Mouse (Mus musculus) hindbrain, postnatal 0 days (tissue): ENCODE data around the gene Ets1. TPM values are rescaled to one million over a fixed set of nuclear protein-coding genes. Genes with fewer than 3 reads are reported as not detected.

Experiments used
- ATAC-seq: fragments of 200-750 bp; cut with Nextera tagmentation; 2 replicates; pipeline ENCODE4 v1.8.0; 2017; ENCODE audit warnings: mild to moderate bottlenecking, moderate TSS enrichment, moderate library complexity
- DNase-seq: peaks from one replicate; pipeline ENCODE4 v3.0.0-alpha.2; 2015; ENCODE audit warnings: low spot score
- H3K27ac ChIP-seq: fragments of 300-500 bp; sonication (generic); 2 replicates; pipeline ENCODE4 v1.5.1; 2014; ENCODE audit warnings: mild to moderate bottlenecking
- H3K27me3 ChIP-seq: fragments of 300-500 bp; sonication (generic); 2 replicates; pipeline ENCODE4 v1.6.1; 2014; ENCODE audit warnings: low read length, mixed read lengths; ENCODE audit not compliant: insufficient read depth
- H3K36me3 ChIP-seq: fragments of 300-500 bp; sonication (generic); 2 replicates; pipeline ENCODE4 v1.6.1; 2014; ENCODE audit warnings: low read length, mixed read lengths; ENCODE audit not compliant: insufficient read depth
- H3K4me1 ChIP-seq: fragments of 300-500 bp; sonication (generic); 2 replicates; pipeline ENCODE4 v1.6.1; 2014; ENCODE audit warnings: antibody characterized with exemption, low read length, mixed read lengths; ENCODE audit not compliant: insufficient read depth
- H3K4me2 ChIP-seq: fragments of 300-500 bp; sonication (generic); 2 replicates; pipeline ENCODE4 v1.6.1; 2014; ENCODE audit warnings: low read depth, mild to moderate bottlenecking, low read length, moderate library complexity, mixed read lengths
- H3K4me3 ChIP-seq: fragments of 300-500 bp; sonication (generic); 2 replicates; pipeline ENCODE4 v1.5.1; 2014; ENCODE audit warnings: low read length
- H3K9ac ChIP-seq: fragments of 300-500 bp; sonication (generic); replicated peaks from 2 replicates; pipeline ENCODE4 v1.6.1; 2014; ENCODE audit warnings: mild to moderate bottlenecking, low read length, moderate library complexity, mixed read lengths
- H3K9me3 ChIP-seq: fragments of 300-500 bp; sonication (generic); 2 replicates; pipeline ENCODE4 v1.6.1; 2016; ENCODE audit warnings: low read length, mixed read lengths
- CTCF ChIP-seq: IDR thresholded peaks from 2 replicates; pipeline ENCODE4 v1.5.1; 2016; ENCODE audit warnings: antibody characterized with exemption, control low read depth, low read depth
- WGBS: fragments of 180-500 bp; shearing (Covaris S2); extraction: QIAGEN DNeasy Blood & Tissue Kit; methylation state at CpG from one replicate; pipeline ENCODE4 v1.1.7; 2014; 5-methylcytosine and 5-hydroxymethylcytosine counted together
- polyA plus RNA-seq: library from polyadenylated mRNA; unstranded; fragments of >200 nt; fragmentation: Nextera tagmentation; extraction: Ambion mirVana; gene quantifications from 2 replicates; pipeline ENCODE4 v1.2.1, GENCODE M21; 2015
- total RNA-seq: library from RNA; depleted of rRNA; stranded (reverse); fragments of >200 nt; gene quantifications from 2 replicates; pipeline ENCODE4 v1.2.3, GENCODE M21; 2014

The Ets1 gene
- total and polyA plus RNA-seq, 2 experiments from 2014 or later = 9.9 to 14.0 TPM

DNA sequence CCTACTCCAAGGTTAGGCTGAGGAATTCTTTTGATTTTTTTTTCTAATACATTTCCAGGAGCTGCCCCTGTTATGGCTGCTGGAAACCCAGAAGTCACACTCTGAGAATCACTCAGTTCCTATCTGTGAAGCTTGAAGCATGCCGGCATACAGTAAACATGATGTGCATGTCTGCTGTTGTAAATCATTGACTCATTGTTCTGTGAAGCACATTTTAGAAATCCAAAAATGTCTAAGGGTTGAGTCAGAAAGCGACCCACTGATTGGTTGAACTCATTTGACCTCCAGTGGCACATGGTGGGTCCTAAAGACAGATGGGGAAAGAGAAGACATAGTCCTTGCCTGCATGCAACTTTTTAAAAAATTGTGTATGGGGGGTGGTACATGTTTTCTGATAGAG lies 33.4 kb downstream of the Ets1 start:
- H3K36me3 ChIP-seq = no peaks in the 10 kb centered on the region
- H3K4me2 ChIP-seq = no peak overlapping the region
- H3K9ac ChIP-seq = no peak overlapping the region
- H3K4me1 ChIP-seq = peaks cover 6% of the 10 kb centered on the region
- no peak overlapping the region for H3K27ac ChIP-seq
- H3K27me3 ChIP-seq = peaks cover 24% of the 10 kb centered on the region
- WGBS = 89% methylated on average over 2 of the region's 2 CpGs
- H3K9me3 ChIP-seq = no peaks in the 10 kb centered on the region
- DNase-seq = no peak
- H3K4me3 ChIP-seq = no peak overlapping the region
- TF ChIP-seq CTCF = no peak
- no peak for ATAC-seq

DNA sequence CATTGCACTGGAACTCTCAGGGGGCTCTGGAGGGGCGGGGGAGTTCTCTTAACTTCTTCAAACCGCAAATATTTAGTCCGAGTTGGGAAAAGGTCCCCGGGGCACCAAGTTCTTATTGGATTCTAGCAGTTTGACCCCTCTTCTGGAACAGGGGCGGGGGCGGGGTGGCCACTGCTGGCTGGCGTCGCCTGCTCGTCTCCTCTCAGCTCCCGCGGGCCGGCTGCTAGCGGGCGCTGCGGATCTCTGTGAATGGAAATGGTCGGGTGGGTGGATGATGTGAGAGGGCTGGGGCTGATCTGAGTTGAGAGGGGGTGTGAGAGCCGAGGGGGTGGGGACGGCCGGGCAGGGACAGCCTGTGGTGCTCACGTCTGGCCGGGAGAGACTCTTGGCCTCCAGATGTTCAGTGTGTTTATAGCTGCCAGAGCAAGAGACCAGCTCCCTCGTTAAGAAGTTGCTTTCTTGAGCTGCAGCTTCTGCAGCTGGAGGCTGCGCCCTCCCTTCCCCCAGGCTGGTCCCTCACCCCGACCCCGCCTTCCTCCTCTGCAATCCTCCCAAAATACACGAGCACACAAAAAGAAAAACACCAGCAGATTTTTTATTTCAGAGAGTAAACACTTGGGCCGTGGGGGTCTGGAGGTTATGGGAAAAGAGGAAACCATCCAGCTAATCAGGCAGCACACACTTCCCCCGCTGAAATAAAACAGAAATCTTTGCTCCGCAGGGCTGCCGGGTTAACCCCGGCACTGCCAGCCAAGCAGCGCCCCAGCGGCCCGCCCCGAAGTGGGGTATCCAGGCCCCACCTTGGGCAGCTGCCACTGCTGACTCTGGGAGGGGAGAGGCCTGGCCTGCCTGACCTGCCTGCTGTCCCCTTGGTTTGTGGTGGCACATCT lies 36.2 kb downstream of the Ets1 start:
- ATAC-seq (peak; percentile 55; the same call in 1 of the 2 replicates), DNase-seq (peak; percentile 41)
- 1% methylated on average over 35 of the region's 35 CpGs for WGBS
- H3K4me3 ChIP-seq = peak overlapping the region; percentile 30
- H3K36me3 ChIP-seq = no peaks in the 10 kb centered on the region
- H3K9ac ChIP-seq = 0 out of 2 replicates have a peak overlapping the region, but pooled peaks have one; percentile 24
- H3K27me3 ChIP-seq = peaks cover 36% of the 10 kb centered on the region
- peak overlapping the region; percentile 59 for H3K4me2 ChIP-seq
- no peak for TF ChIP-seq CTCF
- no peaks in the 10 kb centered on the region for H3K9me3 ChIP-seq
- no peak overlapping the region; the same call in 1 of the 2 replicates for H3K27ac ChIP-seq
- peaks cover 6% of the 10 kb centered on the region for H3K4me1 ChIP-seq

GRCm38 (mm10) chr9:32673923-32674322 lies 37.9 kb downstream of the Ets1 start:
- DNase-seq = no peak
- ATAC-seq = no peak
- WGBS = 84% methylated on average over 3 of the region's 3 CpGs
- Histone ChIP-seq H3K27ac (no peak overlapping the region), H3K27me3 (peaks cover 48% of the 10 kb centered on the region), H3K9me3 (no peaks in the 10 kb centered on the region), H3K4me2 (no peak overlapping the region), H3K9ac (no peak overlapping the region), H3K4me1 (peaks cover 6% of the 10 kb centered on the region), H3K4me3 (no peak overlapping the region), H3K36me3 (no peaks in the 10 kb centered on the region)
- TF ChIP-seq CTCF = no peak

- no peak for ATAC-seq
- H3K4me2 ChIP-seq = peak overlapping the region; percentile 28; the same call in 1 of the 2 replicates
- H3K4me1 ChIP-seq = peaks cover 6% of the 10 kb centered on the region
- peaks cover 60% of the 10 kb centered on the region for H3K27me3 ChIP-seq
- no peaks in the 10 kb centered on the region for H3K36me3 ChIP-seq
- DNase-seq = no peak
- 12% methylated on average over 9 of the region's 9 CpGs for WGBS
- H3K9me3 ChIP-seq = no peaks in the 10 kb centered on the region
- TF ChIP-seq CTCF = no peak
- no peak overlapping the region for H3K9ac ChIP-seq
- H3K27ac ChIP-seq = no peak overlapping the region
- H3K4me3 ChIP-seq = no peak overlapping the region
Measured at GRCm38 (mm10) chr9:32675671-32676409, 39.8 kb downstream of the Ets1 start.

DNA sequence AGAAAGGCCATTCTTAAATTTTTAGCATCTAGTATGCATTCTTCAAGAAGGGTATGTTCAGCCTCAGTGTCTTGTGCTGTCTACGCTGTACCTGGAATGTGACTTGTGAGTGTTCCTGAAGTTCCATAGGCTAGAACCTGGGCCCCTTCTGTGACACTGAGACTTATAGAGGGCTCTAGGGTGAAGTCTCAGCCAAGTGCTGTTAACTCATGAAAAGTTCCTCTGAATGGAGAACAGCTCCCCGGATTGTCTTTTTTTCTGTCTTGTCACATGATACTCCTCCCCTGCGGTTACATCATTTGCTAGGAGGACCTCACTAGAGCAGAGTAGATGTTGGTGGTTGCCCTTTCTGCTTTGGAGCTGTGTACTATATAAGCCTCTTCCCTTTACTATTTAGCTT lies 40.5 kb downstream of the Ets1 start:
- TF ChIP-seq CTCF = no peak
- DNase-seq = no peak
- no peak for ATAC-seq

GRCm38 (mm10) chr9:32677646-32678045 lies 41.6 kb downstream of the Ets1 start:
- DNase-seq (no peak), ATAC-seq (no peak)
- 89% methylated on average over 6 of the region's 6 CpGs for WGBS
- Histone ChIP-seq H3K4me2 (no peak overlapping the region), H3K36me3 (no peaks in the 10 kb centered on the region), H3K27ac (no peak overlapping the region), H3K4me1 (no peaks in the 10 kb centered on the region), H3K9me3 (no peaks in the 10 kb centered on the region), H3K27me3 (peaks cover 65% of the 10 kb centered on the region), H3K9ac (no peak overlapping the region), H3K4me3 (no peak overlapping the region)
- no peak for TF ChIP-seq CTCF

More for the DNA sequence above, 40.5 kb downstream of the Ets1 start:
- peaks cover 4% of the 10 kb centered on the region for H3K4me1 ChIP-seq
- WGBS = 7% methylated on average over 3 of the region's 3 CpGs
- H3K4me2 ChIP-seq = no peak overlapping the region
- no peaks in the 10 kb centered on the region for H3K36me3 ChIP-seq
- H3K27ac ChIP-seq = no peak overlapping the region
- H3K4me3 ChIP-seq = no peak overlapping the region
- H3K27me3 ChIP-seq = peaks cover 60% of the 10 kb centered on the region
- no peaks in the 10 kb centered on the region for H3K9me3 ChIP-seq
- H3K9ac ChIP-seq = no peak overlapping the region
